ENCODE assay signal across 8 mouse cellular contexts in genomic region chr17:21488760-21489499, GRCm38 (mm10). TPM values are rescaled to one million over a fixed set of nuclear protein-coding genes. Genes with fewer than 3 reads are reported as not detected.
A peak's percentile ranks its signal among the peaks of the same experiment; 100 is the strongest.
DNase-seq lines count a peak whose midpoint lies in the region; ATAC-seq and TF ChIP-seq lines count a peak whose summit lies in the region.

Zfp53 (plus strand) TSS chr17:21488998.

- H3K9ac ChIP-seq in heart, embryonic 12.5 days = peak within 1 kb of the TSS; percentile 85
- peak within 1 kb of the TSS; percentile 73 for H3K9ac ChIP-seq in kidney, postnatal 0 days (ENCODE audit: low read depth, low read length)
- peak within 1 kb of the TSS; percentile 79 for H3K9ac ChIP-seq in liver, embryonic 11.5 days (ENCODE audit: low read depth, low read length)
- peak within 1 kb of the TSS; percentile 33 for H3K9ac ChIP-seq in stomach, embryonic 14.5 days (replicated peaks; ENCODE audit: low read depth, low read length)

- H3K4me2 ChIP-seq in heart, embryonic 12.5 days = peak within 1 kb of the TSS; percentile 73
- peak within 1 kb of the TSS; percentile 74 for H3K4me2 ChIP-seq in kidney, postnatal 0 days (ENCODE audit: low read length)
- peak within 1 kb of the TSS; percentile 71 for H3K4me2 ChIP-seq in liver, embryonic 11.5 days
- H3K4me2 ChIP-seq in stomach, embryonic 14.5 days (replicated peaks; ENCODE audit: low read depth, low read length) = peak within 1 kb of the TSS; percentile 35

- H3K4me1 ChIP-seq in heart, embryonic 12.5 days (replicated peaks) = 0 out of 2 replicates have a peak, but pooled peaks cover 6% of the 10 kb centered on the region
- no peaks in the 10 kb centered on the region for H3K4me1 ChIP-seq in kidney, postnatal 0 days (replicated peaks; ENCODE audit: insufficient read depth, low read length)
- H3K4me1 ChIP-seq in liver, embryonic 11.5 days (replicated peaks; ENCODE audit: control insufficient read depth, insufficient read depth, low read length) = peaks cover 6% of the 10 kb centered on the region; the same call in 1 of the 2 replicates
- no peaks in the 10 kb centered on the region for H3K4me1 ChIP-seq in stomach, embryonic 14.5 days (ENCODE audit: control insufficient read depth, insufficient read depth, low read length)

- no peaks in the 10 kb centered on the region for H3K27me3 ChIP-seq in heart, embryonic 12.5 days (replicated peaks)
- no peaks in the 10 kb centered on the region for H3K27me3 ChIP-seq in kidney, postnatal 0 days (ENCODE audit: insufficient read depth, low read length)
- no peaks in the 10 kb centered on the region for H3K27me3 ChIP-seq in liver, embryonic 11.5 days (replicated peaks; ENCODE audit: control insufficient read depth, insufficient read depth, low read length)
- H3K27me3 ChIP-seq in stomach, embryonic 14.5 days (ENCODE audit: control insufficient read depth, insufficient read depth, low read length) = no peaks in the 10 kb centered on the region

- peaks cover 5% of the 10 kb centered on the region; the same call in 1 of the 2 replicates for H3K36me3 ChIP-seq in heart, embryonic 12.5 days
- no peaks in the 10 kb centered on the region for H3K36me3 ChIP-seq in kidney, postnatal 0 days (ENCODE audit: insufficient read depth, low read length)
- H3K36me3 ChIP-seq in liver, embryonic 11.5 days (ENCODE audit: control insufficient read depth, insufficient read depth, low read length) = no peaks in the 10 kb centered on the region
- H3K36me3 ChIP-seq in stomach, embryonic 14.5 days (ENCODE audit: control insufficient read depth, insufficient read depth, low read length) = peaks cover 4% of the 10 kb centered on the region; the same call in 1 of the 2 replicates

- DNase-seq in CD4-positive helper T cell, adult 2 months (ENCODE audit: low read depth, low spot score) = peak; percentile 89
- peak; percentile 72 for DNase-seq in brain, embryonic 18.5 days (ENCODE audit: low read depth, low spot score)
- peak; percentile 98 for DNase-seq in kidney, postnatal 0 days (ENCODE audit: low spot score)
- peak; percentile 76 for DNase-seq in liver, embryonic 11.5 days (ENCODE audit: low spot score)
- peak; percentile 86 for DNase-seq in naive thymus-derived CD4-positive, alpha-beta T cell, adult 2 months (ENCODE audit: low read depth)

- 1% methylated on average over 34 of the region's 34 CpGs for WGBS in heart, embryonic 12.5 days
- under 1% methylated on average over 34 of the region's 34 CpGs for WGBS in kidney, postnatal 0 days
- WGBS in liver, embryonic 11.5 days = under 1% methylated on average over 34 of the region's 34 CpGs
- WGBS in stomach, embryonic 14.5 days = 1% methylated on average over 34 of the region's 34 CpGs

- peak within 1 kb of the TSS; percentile 71; the same call in 1 of the 2 replicates for H3K27ac ChIP-seq in heart, embryonic 12.5 days (ENCODE audit: poor library complexity, severe bottlenecking)
- H3K27ac ChIP-seq in kidney, postnatal 0 days = peak within 1 kb of the TSS; percentile 84
- peak within 1 kb of the TSS; percentile 81 for H3K27ac ChIP-seq in liver, embryonic 11.5 days (ENCODE audit: low read depth, low read length)
- peak within 1 kb of the TSS; percentile 83 for H3K27ac ChIP-seq in stomach, embryonic 14.5 days (ENCODE audit: low read length)

- H3K9me3 ChIP-seq in heart, embryonic 12.5 days (replicated peaks) = no peaks in the 10 kb centered on the region
- no peaks in the 10 kb centered on the region for H3K9me3 ChIP-seq in kidney, postnatal 0 days (replicated peaks; ENCODE audit: low read length)
- H3K9me3 ChIP-seq in liver, embryonic 11.5 days (ENCODE audit: control insufficient read depth, low read length) = no peaks in the 10 kb centered on the region
- H3K9me3 ChIP-seq in stomach, embryonic 14.5 days (ENCODE audit: control insufficient read depth, low read depth, low read length) = no peaks in the 10 kb centered on the region

- 0 out of 2 replicates have a peak, but pooled peaks have one; percentile 22 for TF ChIP-seq CTCF in kidney, postnatal 0 days (IDR thresholded peaks at IDR 0.05; ENCODE audit: low read depth)

- peak; percentile 98 for ATAC-seq in erythroid progenitor cell, adult 5-6 weeks (replicated peaks; ENCODE audit: low FRiP score, poor library complexity, severe bottlenecking)
- peak; percentile 100 for ATAC-seq in heart, embryonic 12.5 days (ENCODE audit: insufficient number of reproducible peaks, low FRiP score)
- ATAC-seq in kidney, postnatal 0 days (replicated peaks; ENCODE audit: low FRiP score, low read depth) = peak; percentile 100
- peak; percentile 100 for ATAC-seq in liver, embryonic 11.5 days (replicated peaks; ENCODE audit: low FRiP score)
- peak; percentile 100 for ATAC-seq in stomach, embryonic 14.5 days (ENCODE audit: insufficient number of reproducible peaks, insufficient read depth, low FRiP score, low read depth)

- peak within 1 kb of the TSS; percentile 88 for H3K4me3 ChIP-seq in heart, embryonic 12.5 days
- peak within 1 kb of the TSS; percentile 82 for H3K4me3 ChIP-seq in kidney, postnatal 0 days (replicated peaks; ENCODE audit: low read depth, low read length)
- peak within 1 kb of the TSS; percentile 88 for H3K4me3 ChIP-seq in liver, embryonic 11.5 days (ENCODE audit: low read depth, low read length)
- H3K4me3 ChIP-seq in stomach, embryonic 14.5 days (ENCODE audit: low read depth, low read length) = peak within 1 kb of the TSS; percentile 81

RNA-seq across cellular contexts. Expression of gene Zfp53, which starts in this region (rescaled TPM):
- 2.1 and 11.5 TPM in 2 replicates for total RNA-seq in erythroid progenitor cell, adult 5-6 weeks (2015; ENCODE audit: low replicate concordance)
- 3.3 and 9.1 TPM in 2 replicates for total RNA-seq in erythroid progenitor cell, adult 5-6 weeks (2017; ENCODE audit: low replicate concordance)
- polyA plus RNA-seq in heart, embryonic 12.5 days (2016; fragmentation: Nextera tagmentation; extraction: Ambion mirVana) = 5.6 and 5.9 TPM in 2 replicates
- polyA plus RNA-seq in kidney, postnatal 0 days (2015; fragmentation: Nextera tagmentation; extraction: Ambion mirVana) = 11.5 and 12.0 TPM in 2 replicates
- polyA plus RNA-seq in liver, embryonic 11.5 days (2014; fragmentation: Nextera tagmentation; extraction: Ambion mirVana) = 7.5 and 7.8 TPM in 2 replicates
- polyA plus RNA-seq in stomach, embryonic 14.5 days (2014; fragmentation: Nextera tagmentation; extraction: Ambion mirVana) = 13.1 and 13.8 TPM in 2 replicates

Comparison
In these comparisons a context has a peak if more than half of its experiments do, and no peak if none do; other contexts are left out.
1. Peak in every context shown above with its lines: DNase-seq, ATAC-seq, H3K4me3 ChIP-seq and H3K27ac ChIP-seq.
2. H3K9ac ChIP-seq: peak in every context shown above with its lines; median percentile 85 in heart, embryonic 12.5 days; 79 in liver, embryonic 11.5 days; 73 in kidney, postnatal 0 days; 33 in stomach, embryonic 14.5 days.